Mouse (Mus musculus) hindbrain, embryonic 14.5 days (tissue): ENCODE measurements at regions not wholly inside any gene's neighbourhood (a gene's known extent, or its start where the extent isn't known, plus 50 kb on each side); places are given as distances from the start of the nearest gene placed in this dataset.

Source experiments
- ATAC-seq: fragments of 200-750 bp; cut with Nextera tagmentation; 2 replicates; pipeline ENCODE4 v1.8.0; 2017; ENCODE audit warnings: moderate number of reproducible peaks, mild to moderate bottlenecking, moderate TSS enrichment, moderate library complexity; ENCODE audit not compliant: low FRiP score
- DNase-seq: peaks from one replicate; pipeline ENCODE4 v3.0.0-alpha.2; 2015; ENCODE audit warnings: low spot score
- H3K27ac ChIP-seq: fragments of 300-500 bp; sonication (generic); 2 replicates; pipeline ENCODE4 v1.5.1; 2014; ENCODE audit warnings: mild to moderate bottlenecking, moderate library complexity
- H3K27me3 ChIP-seq: fragments of 300-500 bp; sonication (generic); 2 replicates; pipeline ENCODE4 v1.6.1; 2014; ENCODE audit warnings: mild to moderate bottlenecking, low read length, mixed read lengths; ENCODE audit not compliant: control insufficient read depth, insufficient read depth
- H3K36me3 ChIP-seq: fragments of 300-500 bp; sonication (generic); replicated peaks from 2 replicates; pipeline ENCODE4 v1.6.1; 2014; ENCODE audit not compliant: control insufficient read depth, insufficient read depth
- H3K4me1 ChIP-seq: fragments of 300-500 bp; sonication (generic); replicated peaks from 2 replicates; pipeline ENCODE4 v1.6.1; 2014; ENCODE audit warnings: antibody characterized with exemption, low read length, mixed read lengths; ENCODE audit not compliant: control insufficient read depth, insufficient read depth
- H3K4me2 ChIP-seq: fragments of 300-500 bp; sonication (generic); replicated peaks from 2 replicates; pipeline ENCODE4 v1.6.1; 2014; ENCODE audit warnings: mild to moderate bottlenecking, moderate library complexity
- H3K4me3 ChIP-seq: fragments of 300-500 bp; sonication (generic); replicated peaks from 2 replicates; pipeline ENCODE4 v1.5.1; 2014; ENCODE audit warnings: mild to moderate bottlenecking, low read length
- H3K9ac ChIP-seq: fragments of 300-500 bp; sonication (generic); 2 replicates; pipeline ENCODE4 v1.6.1; 2014
- H3K9me3 ChIP-seq: fragments of 300-500 bp; sonication (generic); 2 replicates; pipeline ENCODE4 v1.6.1; 2016; ENCODE audit warnings: low read length; ENCODE audit not compliant: control insufficient read depth
- WGBS: fragments of 180-500 bp; shearing (Covaris S2); extraction: QIAGEN DNeasy Blood & Tissue Kit; methylation state at CpG from one replicate; pipeline ENCODE4 v1.1.7; 2014; 5-methylcytosine and 5-hydroxymethylcytosine counted together

DNA sequence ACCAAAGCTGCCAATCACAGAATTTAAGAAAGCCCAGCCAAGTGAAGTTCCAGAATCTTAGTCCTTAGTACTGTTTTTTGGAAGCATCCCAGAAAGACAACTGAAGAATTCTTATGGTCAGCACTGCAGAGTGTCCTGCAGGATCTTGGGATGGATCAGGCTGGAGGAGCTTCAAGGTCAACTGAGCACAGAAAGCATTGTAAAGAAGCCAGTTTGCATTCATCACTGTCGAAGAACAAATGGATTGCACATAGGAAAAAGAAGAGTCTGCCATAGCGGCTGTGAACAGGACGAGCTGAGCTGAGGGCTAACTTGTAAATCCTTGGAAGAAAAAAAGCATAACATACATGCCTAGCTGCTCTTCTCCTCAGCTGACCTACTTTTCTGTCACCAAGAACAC lies 234.6 kb downstream of the 9330182O14Rik start:
- Histone ChIP-seq H3K27me3 (no peaks in the 10 kb centered on the region), H3K9me3 (no peaks in the 10 kb centered on the region), H3K27ac (no peak overlapping the region), H3K36me3 (no peaks in the 10 kb centered on the region), H3K4me2 (no peak overlapping the region), H3K9ac (no peak overlapping the region), H3K4me3 (no peak overlapping the region), H3K4me1 (no peaks in the 10 kb centered on the region)
- DNase-seq (no peak), ATAC-seq (no peak)
- 62% methylated on average over 3 of the region's 3 CpGs for WGBS

DNA sequence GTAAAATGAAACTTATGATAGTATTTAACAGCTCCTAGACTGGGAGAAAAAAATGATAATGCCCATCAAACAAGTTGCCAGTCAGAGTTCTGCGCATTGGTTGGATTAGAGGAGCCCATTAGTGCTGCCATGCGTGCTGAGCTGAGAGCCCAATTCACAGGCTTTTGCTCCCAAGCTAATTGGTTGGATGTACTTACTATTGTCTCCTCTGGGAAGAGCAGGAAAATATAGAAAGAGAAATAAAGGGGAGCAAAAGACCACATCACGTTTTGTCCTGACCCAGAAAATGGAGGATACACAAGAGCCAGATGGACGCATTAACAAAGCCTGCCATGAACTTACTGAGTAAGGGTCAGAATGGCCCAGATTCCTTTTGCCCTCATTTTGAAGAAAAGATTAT lies 237.3 kb downstream of the 9330182O14Rik start:
- Histone ChIP-seq H3K36me3 (no peaks in the 10 kb centered on the region), H3K27me3 (no peaks in the 10 kb centered on the region), H3K27ac (no peak overlapping the region), H3K9ac (no peak overlapping the region), H3K4me2 (no peak overlapping the region), H3K4me1 (no peaks in the 10 kb centered on the region), H3K4me3 (no peak overlapping the region), H3K9me3 (no peaks in the 10 kb centered on the region)
- 68% methylated on average over 4 of the region's 4 CpGs for WGBS
- DNase-seq (no peak), ATAC-seq (no peak)

- no peak for DNase-seq
- Histone ChIP-seq H3K4me3 (no peak overlapping the region), H3K27me3 (no peaks in the 10 kb centered on the region), H3K36me3 (no peaks in the 10 kb centered on the region), H3K9ac (no peak overlapping the region), H3K4me2 (no peak overlapping the region), H3K9me3 (0 out of 2 replicates have a peak, but pooled peaks cover 3% of the 10 kb centered on the region), H3K27ac (no peak overlapping the region), H3K4me1 (no peaks in the 10 kb centered on the region)
- 88% methylated on average over 2 of the region's 2 CpGs for WGBS
- no peak for ATAC-seq
Observed at GRCm38 (mm10) chr15:40386526-40386925, 252.4 kb downstream of the 9330182O14Rik start.

- 87% methylated on average over 2 of the region's 2 CpGs for WGBS
- Histone ChIP-seq H3K9me3 (0 out of 2 replicates have a peak, but pooled peaks cover 3% of the 10 kb centered on the region), H3K4me3 (no peak overlapping the region), H3K9ac (no peak overlapping the region), H3K36me3 (no peaks in the 10 kb centered on the region), H3K4me1 (no peaks in the 10 kb centered on the region), H3K27me3 (no peaks in the 10 kb centered on the region), H3K27ac (no peak overlapping the region), H3K4me2 (no peak overlapping the region)
- DNase-seq (no peak), ATAC-seq (no peak)
Observed at GRCm38 (mm10) chr15:40387746-40388145, 253.6 kb downstream of the 9330182O14Rik start.

DNA sequence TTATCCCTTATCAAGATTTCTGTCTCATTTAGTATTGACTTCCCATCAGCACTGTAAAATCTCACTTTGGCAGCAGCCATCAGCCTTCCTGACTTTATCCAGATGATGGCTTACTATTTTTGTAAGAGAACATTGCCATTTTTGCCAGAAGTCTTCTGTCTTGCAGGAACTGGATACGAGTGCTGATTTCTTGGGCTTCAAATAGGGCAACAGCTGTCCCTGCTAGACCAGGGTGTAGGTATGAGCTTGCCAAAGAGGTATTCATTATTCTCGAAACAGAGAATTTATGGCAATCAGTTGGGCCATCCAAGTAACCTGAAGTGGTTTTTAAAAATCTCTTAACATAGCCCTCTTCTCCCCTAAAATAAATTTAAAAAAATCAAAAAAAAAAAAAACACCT lies 254.6 kb downstream of the 9330182O14Rik start:
- H3K9ac ChIP-seq: no peak overlapping the region
- H3K9me3 ChIP-seq: 0 out of 2 replicates have a peak, but pooled peaks cover 3% of the 10 kb centered on the region
- ATAC-seq: no peak
- no peak overlapping the region for H3K27ac ChIP-seq
- no peak for DNase-seq
- H3K4me1 ChIP-seq: no peaks in the 10 kb centered on the region
- no peaks in the 10 kb centered on the region for H3K27me3 ChIP-seq
- no peak overlapping the region for H3K4me2 ChIP-seq
- 83% methylated on average over 2 of the region's 2 CpGs for WGBS
- no peak overlapping the region for H3K4me3 ChIP-seq
- no peaks in the 10 kb centered on the region for H3K36me3 ChIP-seq

- Histone ChIP-seq H3K4me3 (no peak overlapping the region), H3K4me1 (no peaks in the 10 kb centered on the region), H3K4me2 (no peak overlapping the region), H3K9ac (no peak overlapping the region), H3K9me3 (no peaks in the 10 kb centered on the region), H3K27me3 (no peaks in the 10 kb centered on the region), H3K27ac (no peak overlapping the region), H3K36me3 (no peaks in the 10 kb centered on the region)
- ATAC-seq: no peak
- no peak for DNase-seq
- WGBS: 76% methylated on average over 4 of the region's 4 CpGs
Observed at GRCm38 (mm10) chr15:40435156-40435555, 301.0 kb downstream of the 9330182O14Rik start.

- Histone ChIP-seq H3K27ac (no peak overlapping the region), H3K36me3 (no peaks in the 10 kb centered on the region), H3K9me3 (no peaks in the 10 kb centered on the region), H3K9ac (no peak overlapping the region), H3K4me3 (no peak overlapping the region), H3K4me1 (no peaks in the 10 kb centered on the region), H3K4me2 (no peak overlapping the region), H3K27me3 (no peaks in the 10 kb centered on the region)
- no peak for DNase-seq
- 29% methylated on average over 3 of the region's 3 CpGs for WGBS
- peak; percentile 66 for ATAC-seq
Observed at GRCm38 (mm10) chr15:40436688-40437087, 302.5 kb downstream of the 9330182O14Rik start.

GRCm38 (mm10) chr15:40439827-40440226 lies 305.7 kb downstream of the 9330182O14Rik start:
- no peak overlapping the region for H3K4me2 ChIP-seq
- H3K4me3 ChIP-seq: no peak overlapping the region
- H3K9me3 ChIP-seq: no peaks in the 10 kb centered on the region
- no peak for DNase-seq
- no peaks in the 10 kb centered on the region for H3K27me3 ChIP-seq
- H3K36me3 ChIP-seq: no peaks in the 10 kb centered on the region
- no peak overlapping the region for H3K9ac ChIP-seq
- ATAC-seq: no peak
- no peaks in the 10 kb centered on the region for H3K4me1 ChIP-seq
- H3K27ac ChIP-seq: no peak overlapping the region
- WGBS: 92% methylated on average over 1 of the region's 1 CpGs

- 85% methylated on average over 1 of the region's 1 CpGs for WGBS
- H3K4me3 ChIP-seq: no peak overlapping the region
- DNase-seq: no peak
- no peak overlapping the region for H3K27ac ChIP-seq
- no peaks in the 10 kb centered on the region for H3K36me3 ChIP-seq
- no peaks in the 10 kb centered on the region for H3K9me3 ChIP-seq
- no peaks in the 10 kb centered on the region for H3K4me1 ChIP-seq
- H3K9ac ChIP-seq: no peak overlapping the region
- ATAC-seq: no peak
- H3K4me2 ChIP-seq: no peak overlapping the region
- no peaks in the 10 kb centered on the region for H3K27me3 ChIP-seq
Observed at GRCm38 (mm10) chr15:40448623-40449022, 314.5 kb downstream of the 9330182O14Rik start.

GRCm38 (mm10) chr15:40453235-40453634 lies 319.1 kb downstream of the 9330182O14Rik start:
- Histone ChIP-seq H3K4me2 (no peak overlapping the region), H3K4me1 (no peaks in the 10 kb centered on the region), H3K27ac (no peak overlapping the region), H3K27me3 (no peaks in the 10 kb centered on the region), H3K36me3 (no peaks in the 10 kb centered on the region), H3K9ac (no peak overlapping the region), H3K9me3 (no peaks in the 10 kb centered on the region), H3K4me3 (no peak overlapping the region)
- 91% methylated on average over 2 of the region's 2 CpGs for WGBS
- ATAC-seq (no peak), DNase-seq (no peak)
